22 mouse cellular contexts compared by ENCODE assay signal in the genomic region with DNA sequence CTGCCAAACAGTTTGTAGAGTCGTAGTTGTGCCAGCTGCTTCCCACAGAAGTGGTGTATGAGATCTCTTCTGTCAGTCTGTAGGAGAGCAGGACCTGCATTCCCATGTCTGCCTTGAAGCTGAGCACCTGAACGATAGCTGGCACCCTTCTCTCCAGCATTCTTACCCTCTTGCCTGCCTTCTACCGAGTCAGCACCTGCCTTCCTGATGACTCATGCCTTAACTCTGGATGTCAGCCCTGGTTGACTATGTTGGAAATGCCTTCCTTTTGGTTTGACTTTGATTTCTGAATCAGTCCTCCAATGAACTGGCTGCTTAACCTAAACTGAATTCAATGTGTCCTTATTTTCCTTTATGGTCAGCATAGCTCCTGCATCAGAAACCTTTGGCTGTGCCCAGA. TPM values are rescaled to one million over a fixed set of nuclear protein-coding genes. Genes with fewer than 3 reads are reported as not detected.
"Had no signal": no experiment of that assay in that cellular context is flagged by ENCODE, and none has a peak within 500 bp of the region (broad histone marks: within the 10 kb centered on the region; RNA-seq: fewer than 3 reads in every experiment).

No protein-coding gene starts in this region.

- H3K4me3 ChIP-seq: layer of hippocampus, adult 2 months; limb, embryonic 12.5 days; liver, embryonic 13.5 days; midbrain, embryonic 13.5 days; myocyte; neural tube, embryonic 15.5 days had no signal

- H3K27me3 ChIP-seq: limb, embryonic 12.5 days; liver, embryonic 13.5 days; midbrain, embryonic 13.5 days; neural tube, embryonic 15.5 days had no signal

- H3K27ac ChIP-seq: kidney, postnatal 0 days; layer of hippocampus, adult 2 months; limb, embryonic 12.5 days; liver, embryonic 13.5 days; midbrain, embryonic 13.5 days; neural tube, embryonic 15.5 days had no signal

- DNase-seq: kidney, adult 9 months; kidney, postnatal 36 days; liver; liver, embryonic 13.5 days; liver, postnatal 0 days; lung, postnatal 36 days; right cerebral cortex, postnatal 4 days; spleen, adult 18-20 months; thymus, adult 18-20 months; thymus, postnatal 14 days had no signal

- H3K4me1 ChIP-seq: liver, embryonic 13.5 days; midbrain, embryonic 13.5 days had no signal

- H3K9ac ChIP-seq: limb, embryonic 12.5 days; liver, embryonic 13.5 days; liver, postnatal 0 days; midbrain, embryonic 13.5 days; neural tube, embryonic 15.5 days had no signal

- H3K9me3 ChIP-seq: limb, embryonic 12.5 days; liver, embryonic 13.5 days; midbrain, embryonic 13.5 days; neural tube, embryonic 15.5 days had no signal

RNA-seq across cellular contexts. Expression of gene 1700010B08Rik, which starts 20.4 kb away (rescaled TPM):
- total RNA-seq: layer of hippocampus, adult 2 months; layer of hippocampus, postnatal 10 days; left cerebral cortex, postnatal 36 days; megakaryocyte progenitor cell, adult 5-6 weeks had no signal
- polyA plus RNA-seq: kidney, postnatal 0 days; limb, embryonic 12.5 days; liver, embryonic 13.5 days; liver, postnatal 0 days; lung, embryonic 16.5 days; midbrain, embryonic 13.5 days; neural tube, embryonic 11.5 days; neural tube, embryonic 15.5 days; stomach, embryonic 14.5 days had no signal
